Mouse (Mus musculus): Measurements from ENCODE around the gene Hirip3.

DNA sequence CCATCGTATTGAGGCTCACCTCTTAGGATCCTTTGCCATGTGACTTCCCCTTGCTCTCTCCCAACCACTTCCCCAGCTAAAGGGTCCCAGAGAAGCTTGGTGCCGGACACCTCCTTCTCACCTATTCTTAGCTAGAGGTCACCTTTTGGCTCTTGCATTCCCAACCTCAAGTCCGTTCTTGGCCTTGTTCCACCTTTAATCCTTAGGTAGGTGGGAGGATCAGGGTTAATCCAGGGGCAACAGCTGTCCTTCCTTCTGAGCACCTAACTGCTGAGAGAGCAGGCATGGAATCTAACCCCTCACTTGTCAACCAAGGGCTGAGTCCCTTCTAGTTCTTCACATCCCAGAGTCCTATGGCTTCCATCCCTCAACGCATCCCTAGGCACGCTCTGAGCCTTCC is 35.8 kb upstream of the Hirip3 start:
- TF ChIP-seq CTCF (IDR thresholded peaks at IDR 0.05; ENCODE audit: insufficient read depth, low read depth, low read length) (no peak), POLR2A (IDR thresholded peaks at IDR 0.05; ENCODE audit: insufficient read depth, low read depth, low read length) (no peak)
